Mouse (Mus musculus) c-Kit-positive CD71-negative TER-119-negative erythroid progenitor cells, embryonic 14.5 days (primary cell): ENCODE results near the gene Arhgap18.

ENCODE experiments used
- DNase-seq: peaks from one replicate; pipeline ENCODE4 v3.0.0-alpha.2; 2013; ENCODE audit warnings: low read depth

Arhgap18 gene

GRCm38 (mm10) chr10:26776443-26776842 is 23.2 kb downstream of the Arhgap18 start:
- DNase-seq = no peak

- no peak for DNase-seq
Measured at GRCm38 (mm10) chr10:26780581-26780980, 27.4 kb downstream of the Arhgap18 start.

DNA sequence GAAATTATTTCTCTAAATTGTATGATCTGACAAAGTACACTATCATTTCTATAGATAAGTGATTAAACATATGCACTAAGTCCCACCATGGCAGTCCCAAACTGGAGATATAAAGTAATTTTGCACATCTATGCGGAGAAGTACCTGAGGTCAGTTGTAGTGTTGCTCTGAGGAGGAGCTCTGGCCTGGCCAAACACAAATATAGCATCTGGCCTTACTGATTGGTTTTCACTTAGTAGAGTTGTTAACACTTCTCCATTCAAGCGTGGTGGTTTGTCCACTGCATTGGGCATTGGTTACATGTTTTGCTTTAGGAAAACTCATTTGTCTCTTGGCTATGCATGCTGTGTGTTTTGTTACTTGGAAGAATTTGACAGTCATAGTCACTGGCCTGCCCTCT is 36.5 kb downstream of the Arhgap18 start:
- no peak for DNase-seq

GRCm38 (mm10) chr10:26791810-26792209 is 38.6 kb downstream of the Arhgap18 start:
- no peak for DNase-seq

GRCm38 (mm10) chr10:26793013-26793412 is 39.8 kb downstream of the Arhgap18 start:
- DNase-seq = no peak

DNA sequence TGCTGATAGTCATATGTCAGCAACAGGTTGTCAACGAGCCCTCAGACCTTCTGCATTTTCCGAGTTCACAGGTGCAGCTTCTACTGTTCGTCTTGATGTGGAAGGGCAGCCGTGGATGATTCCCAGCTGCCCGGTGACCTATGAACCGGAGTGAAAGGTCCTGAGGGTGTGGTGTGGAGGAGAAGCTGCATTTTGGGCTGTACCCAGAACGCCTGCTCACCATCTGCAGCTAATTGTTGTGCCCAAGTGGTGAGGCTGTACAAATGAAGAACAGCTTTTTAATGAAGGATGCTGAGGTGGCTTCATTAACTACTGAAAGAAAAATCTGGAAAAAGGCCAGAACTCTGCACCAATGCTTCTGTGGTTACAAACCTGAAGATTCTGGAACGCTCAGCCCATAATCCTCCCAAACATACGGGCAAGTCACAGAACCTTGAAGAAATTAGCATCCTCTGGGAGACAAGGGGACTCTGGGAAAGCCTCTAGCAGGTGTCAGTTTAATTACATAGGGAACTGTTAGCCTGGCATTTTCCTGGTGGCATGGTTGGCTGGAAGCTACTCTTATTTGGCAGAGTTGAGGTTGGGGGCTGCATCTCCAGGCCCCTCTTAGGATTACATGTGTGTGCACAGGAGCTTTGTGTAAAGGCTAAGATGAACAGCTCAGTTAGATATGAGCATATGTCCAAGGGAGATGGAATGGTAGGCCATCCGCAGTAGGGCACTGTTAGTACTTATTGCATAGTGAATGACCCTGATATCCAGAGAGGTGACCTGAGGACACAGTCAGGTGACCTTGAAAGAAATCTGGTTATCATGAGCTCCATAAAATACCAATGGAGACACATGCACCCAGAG is 43.4 kb downstream of the Arhgap18 start:
- no peak for DNase-seq

- DNase-seq = no peak
Measured at GRCm38 (mm10) chr10:26797287-26797672, 44.1 kb downstream of the Arhgap18 start.

- DNase-seq = no peak
Measured at GRCm38 (mm10) chr10:26798752-26799411, 45.7 kb downstream of the Arhgap18 start.

DNA sequence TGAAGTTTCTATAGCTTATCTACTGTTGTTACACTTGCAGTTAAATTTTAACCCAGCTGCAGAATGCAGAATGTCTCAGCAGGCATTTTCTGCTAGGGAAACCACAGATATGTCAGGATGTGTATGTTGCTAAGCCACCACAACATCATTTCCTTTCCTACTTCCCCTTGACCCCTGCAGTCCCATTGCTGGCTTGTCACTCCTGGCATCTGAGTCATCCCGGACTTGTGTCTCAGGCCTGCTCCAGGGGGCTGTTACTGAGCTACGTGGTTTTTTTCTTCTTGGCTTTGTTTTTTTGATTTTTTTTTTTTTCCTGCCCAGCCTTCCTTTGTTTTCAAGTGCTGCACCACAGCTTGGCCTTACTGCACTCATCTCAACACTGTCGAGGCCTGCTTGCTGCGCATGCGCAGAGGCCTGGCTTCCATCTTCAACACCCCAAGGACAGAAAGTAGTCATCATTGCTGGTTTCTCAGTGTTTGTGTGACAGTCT is 46.4 kb downstream of the Arhgap18 start:
- DNase-seq = peak; percentile 62

- no peak for DNase-seq
Measured at GRCm38 (mm10) chr10:26804351-26804983, 51.2 kb downstream of the Arhgap18 start.

DNA sequence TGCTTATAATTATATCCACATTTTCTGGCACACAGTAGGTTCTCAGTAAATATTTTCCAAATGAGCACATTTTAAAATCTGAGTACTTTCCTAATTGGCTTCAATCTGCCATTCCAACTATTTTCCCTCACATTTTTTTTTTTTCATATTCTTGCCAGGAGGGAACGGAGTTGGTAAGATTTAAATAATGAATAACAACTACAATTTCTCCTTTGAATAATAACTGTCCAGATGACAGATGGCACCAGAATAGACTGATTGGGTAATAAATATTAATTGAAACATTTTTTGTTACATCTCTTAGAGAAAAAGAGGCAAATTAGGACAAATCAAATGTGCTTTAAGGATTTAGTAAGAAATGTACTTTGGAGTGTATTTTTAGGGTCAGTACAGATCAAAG is 51.8 kb downstream of the Arhgap18 start:
- no peak for DNase-seq

DNA sequence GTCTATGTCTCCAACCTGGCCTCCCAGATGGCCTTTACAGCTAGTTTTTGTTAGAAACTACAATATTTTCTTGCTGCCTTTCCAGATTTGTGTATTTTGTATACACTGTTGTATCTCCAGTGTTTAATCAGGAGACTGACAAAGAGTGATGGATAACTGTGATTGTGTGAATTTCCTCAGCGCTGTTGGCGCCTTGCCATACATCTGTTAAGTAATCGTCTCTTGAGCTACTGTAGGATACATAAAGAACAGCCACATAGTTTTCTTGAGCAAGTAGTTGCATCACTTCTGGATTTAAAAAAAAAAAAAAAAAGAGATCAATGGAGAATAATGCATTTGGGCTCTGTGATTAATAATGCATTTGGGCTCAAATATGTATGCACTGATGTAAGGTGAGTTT is 52.9 kb downstream of the Arhgap18 start:
- no peak for DNase-seq

GRCm38 (mm10) chr10:26810059-26810458 is 56.8 kb downstream of the Arhgap18 start:
- no peak for DNase-seq

DNA sequence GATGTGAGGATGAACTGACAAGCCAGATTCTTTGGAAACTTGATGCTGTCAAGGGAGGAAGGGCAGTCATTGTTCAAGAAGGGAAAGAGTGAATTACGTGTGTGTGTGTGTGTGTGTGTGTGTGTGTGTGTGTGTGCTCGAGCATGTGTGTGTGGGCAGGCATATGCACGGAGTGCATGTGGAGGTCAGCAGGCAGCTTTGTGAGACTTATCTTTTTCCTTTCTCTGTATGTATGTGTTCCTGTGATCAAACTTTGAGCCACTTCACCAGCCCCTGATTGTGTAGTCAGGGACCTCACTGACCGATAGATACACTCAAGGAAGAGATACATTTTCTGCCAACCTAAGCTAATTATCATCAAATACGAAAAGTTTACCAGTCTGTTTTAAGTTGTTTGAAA is 57.6 kb downstream of the Arhgap18 start:
- DNase-seq = no peak

GRCm38 (mm10) chr10:26811342-26811741 is 58.1 kb downstream of the Arhgap18 start:
- no peak for DNase-seq

DNA sequence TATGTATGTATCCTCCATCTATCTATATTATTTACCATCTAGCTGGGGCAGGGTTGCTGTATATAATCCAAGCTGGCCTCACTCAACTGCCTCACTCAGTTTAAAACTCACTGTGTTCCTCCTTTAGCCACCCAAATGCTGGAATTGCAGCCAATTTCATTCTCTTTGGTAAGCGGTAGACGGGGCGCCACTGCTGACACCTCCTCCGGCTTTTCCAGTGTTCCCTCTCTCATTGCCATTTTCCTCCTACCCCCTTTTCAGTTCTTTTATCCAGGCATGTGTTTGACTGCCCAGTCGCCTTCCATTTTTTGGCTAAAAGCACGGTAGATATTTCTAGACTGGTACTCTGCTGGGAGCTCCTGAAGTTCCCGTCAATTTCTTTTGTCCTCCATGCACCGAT is 62.4 kb downstream of the Arhgap18 start:
- DNase-seq = no peak

DNA sequence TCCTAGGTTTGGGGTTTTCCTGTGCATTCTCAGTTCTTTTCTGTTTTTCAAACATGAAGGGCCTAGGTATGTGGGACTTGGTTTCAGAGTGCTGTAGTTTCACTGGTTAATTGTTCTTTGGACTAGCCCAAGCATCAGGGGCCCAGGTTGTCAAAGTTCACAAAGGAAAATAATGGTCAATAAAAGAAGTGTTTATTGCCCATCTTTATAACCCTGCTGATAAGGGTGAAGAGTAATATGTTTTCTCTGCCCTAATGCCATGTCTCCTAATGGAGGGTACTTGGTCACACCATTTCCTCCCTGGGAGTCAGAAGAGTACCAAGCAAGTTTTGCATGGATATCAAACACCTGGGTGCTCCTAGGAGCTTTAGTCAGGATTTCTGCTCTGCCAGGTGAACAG is 67.1 kb downstream of the Arhgap18 start:
- no peak for DNase-seq

GRCm38 (mm10) chr10:26820936-26821335 is 67.7 kb downstream of the Arhgap18 start:
- no peak for DNase-seq

DNA sequence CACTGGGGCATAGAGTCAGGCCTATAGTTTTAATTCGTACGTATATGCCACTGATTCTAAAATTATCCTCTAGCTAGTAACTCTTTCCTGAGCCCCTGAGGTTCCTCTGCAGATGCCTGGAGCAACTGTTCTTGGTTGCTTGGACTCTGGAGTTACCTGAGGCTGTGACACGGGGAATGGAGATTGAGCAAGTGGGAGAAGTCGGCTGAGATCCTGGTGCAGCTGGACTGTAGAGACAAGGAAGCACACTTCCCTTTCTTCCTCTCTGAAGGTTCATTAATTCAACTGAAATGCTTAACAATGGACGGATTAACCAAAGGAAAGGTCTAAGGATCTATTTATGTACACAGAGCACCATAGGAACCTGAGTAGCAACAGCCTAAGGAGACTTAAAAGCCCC is 70.8 kb downstream of the Arhgap18 start:
- DNase-seq = no peak

DNA sequence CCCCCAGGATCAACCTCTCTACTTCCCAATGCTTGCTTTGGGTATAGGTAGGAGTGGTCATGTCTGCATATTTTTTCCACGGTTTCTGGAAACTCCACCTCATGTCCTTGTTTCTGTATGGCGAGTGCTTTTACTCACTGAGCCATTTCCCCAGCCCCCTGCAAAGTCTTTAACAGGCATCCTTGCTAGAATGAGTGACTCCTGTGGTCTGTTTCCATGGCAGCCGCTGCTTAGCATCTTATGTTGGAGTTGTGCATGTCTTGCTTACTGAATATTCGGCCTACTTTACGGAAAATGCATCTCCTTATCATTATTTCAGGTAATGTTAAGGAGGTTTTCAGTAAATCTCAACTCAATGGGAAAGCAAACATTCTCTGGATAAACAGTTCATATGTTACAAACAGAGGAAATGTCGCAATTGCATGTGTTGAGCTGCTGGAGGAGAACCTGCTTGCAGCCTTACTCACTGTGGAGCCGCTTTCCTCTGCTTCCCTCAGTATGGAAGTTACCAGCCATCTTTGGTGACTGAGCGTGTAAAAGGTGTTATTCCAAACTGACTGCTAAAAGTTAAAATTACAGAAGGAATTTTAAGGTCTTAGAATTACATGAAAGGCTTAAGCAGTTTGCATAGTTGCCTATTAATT is 72.1 kb downstream of the Arhgap18 start:
- DNase-seq = no peak

DNA sequence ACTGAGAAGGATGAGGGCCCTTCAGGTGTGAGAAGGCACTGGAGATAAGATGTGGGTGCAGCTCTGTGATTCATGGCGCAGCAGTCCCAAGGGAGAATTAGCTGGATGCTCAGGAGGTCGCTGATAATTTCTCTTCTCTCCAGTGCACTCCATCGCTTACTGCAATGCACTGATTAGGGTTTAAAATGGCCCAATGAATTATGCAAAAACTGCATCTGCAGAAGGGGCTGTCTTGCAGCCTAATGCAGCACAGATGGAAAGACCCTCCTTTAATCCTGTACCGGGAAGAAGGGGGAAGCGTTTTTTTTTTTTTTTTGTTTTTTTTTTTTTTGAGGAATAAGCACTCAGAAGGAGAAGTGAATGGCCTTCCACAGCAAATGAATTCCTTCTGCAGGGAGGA is 74.1 kb downstream of the Arhgap18 start:
- DNase-seq = no peak

GRCm38 (mm10) chr10:26828412-26829137 is 75.4 kb downstream of the Arhgap18 start:
- DNase-seq = no peak
